Mouse (Mus musculus): Measurements from ENCODE around the gene Gm10912.
A peak's percentile ranks its signal among the peaks of the same experiment; 100 is the strongest.
"Not testable (repeated sequence)": the region's sequence is repeated elsewhere in the genome, so short reads cannot be mapped to it uniquely, and the experiment has no call there.

The Gm10912 gene

DNA sequence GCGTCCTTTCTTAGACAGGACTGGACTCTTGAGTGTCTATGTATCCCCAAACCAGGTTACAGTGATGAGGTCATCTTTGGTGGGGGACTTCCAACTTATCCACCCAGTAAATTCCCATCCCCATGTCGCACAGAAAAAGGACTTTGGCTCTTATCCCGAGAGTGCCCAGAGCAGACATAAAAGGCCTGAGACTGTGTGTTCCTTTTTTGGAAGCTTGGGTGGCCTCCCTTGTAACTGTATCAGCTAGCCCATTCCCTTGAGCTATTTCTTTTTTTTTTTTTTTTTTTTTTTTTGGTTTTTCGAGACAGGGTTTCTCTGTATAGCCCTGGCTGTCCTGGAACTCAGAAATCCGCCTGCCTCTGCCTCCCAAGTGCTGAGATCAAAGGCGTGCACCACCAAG is at the start of gene Gm10912:
TSS of gene Gm10912 (plus strand) at position 301 of the 400 bp plus-strand sequence.
- not testable (repeated sequence) for DNase-seq

DNA sequence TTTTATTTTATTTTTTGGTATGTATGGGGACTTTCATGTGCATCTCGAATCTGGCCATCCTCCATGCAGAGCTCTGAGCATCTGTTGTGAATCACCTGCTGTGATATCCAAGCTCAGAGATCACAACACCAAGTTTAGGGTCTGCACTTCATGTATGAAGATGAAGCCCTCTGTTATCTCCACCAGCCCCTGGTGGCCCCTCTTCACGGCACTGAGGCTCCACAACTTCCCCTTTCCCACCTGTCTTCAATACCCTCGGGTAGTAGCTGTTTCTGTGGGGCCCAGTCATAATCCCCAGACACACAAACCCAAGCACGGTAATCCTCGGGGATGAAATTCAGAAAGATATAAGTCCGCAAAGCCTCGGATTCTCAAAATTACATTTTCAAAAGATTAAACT is 42.5 kb upstream of the Gm10912 start:
- DNase-seq = no peak

DNA sequence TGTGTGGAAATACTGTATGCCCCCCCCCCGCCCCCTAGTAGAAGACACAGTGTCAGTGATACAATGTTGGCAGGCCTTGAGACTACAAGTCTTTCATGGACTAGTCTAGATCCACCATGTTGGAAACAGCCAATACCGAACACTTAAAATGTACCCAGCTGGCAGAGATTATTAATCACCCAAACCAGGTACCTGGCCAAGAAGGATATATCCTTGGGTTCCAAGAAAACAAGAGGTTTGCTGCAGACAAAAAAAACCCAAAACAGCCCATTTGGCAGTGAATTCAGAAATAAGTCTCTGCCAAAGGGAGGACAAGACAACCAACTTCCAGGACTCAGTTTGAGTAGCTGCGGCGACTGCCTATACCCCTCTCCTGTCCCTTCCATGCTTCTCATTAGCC is 41.0 kb upstream of the Gm10912 start:
- no peak for DNase-seq

DNA sequence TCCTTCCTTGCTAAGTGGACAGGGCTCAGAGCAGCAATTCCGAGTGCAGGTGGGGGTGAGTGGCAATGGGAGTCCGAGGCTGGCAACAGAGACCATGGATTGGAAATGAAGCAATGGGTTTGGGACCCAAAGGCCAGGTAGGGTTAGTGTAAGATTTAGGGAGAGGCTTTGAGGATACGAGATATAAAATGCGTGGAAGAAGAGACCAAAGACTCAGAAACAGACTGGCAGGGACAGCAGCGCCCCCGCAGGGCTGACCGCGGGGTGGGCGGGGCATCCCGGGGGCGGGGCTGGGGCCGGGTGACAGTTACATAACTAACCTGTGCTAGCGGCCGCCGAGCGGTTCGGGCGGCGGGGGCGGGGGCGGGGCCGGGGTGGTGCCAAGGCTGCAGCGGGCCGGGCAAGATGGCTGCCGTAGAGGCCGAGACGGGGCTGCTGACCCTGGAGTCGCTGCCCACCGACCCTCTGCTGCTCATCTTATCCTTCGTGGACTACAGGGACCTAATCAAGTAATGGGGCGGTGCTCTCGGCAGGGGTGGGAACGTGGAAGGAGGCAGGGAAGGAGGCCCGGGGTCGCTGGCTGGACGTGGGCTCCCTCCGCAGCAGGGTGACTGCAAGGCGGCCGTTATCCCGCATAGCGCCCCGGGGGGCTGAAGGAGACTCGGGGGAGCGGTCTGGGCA is 38.0 kb upstream of the Gm10912 start, which contains the start of gene Fbxo3:
TSS of gene Fbxo3 (plus strand) at position 264 of the 681 bp plus-strand sequence.
- DNase-seq = peak; percentile 89

DNA sequence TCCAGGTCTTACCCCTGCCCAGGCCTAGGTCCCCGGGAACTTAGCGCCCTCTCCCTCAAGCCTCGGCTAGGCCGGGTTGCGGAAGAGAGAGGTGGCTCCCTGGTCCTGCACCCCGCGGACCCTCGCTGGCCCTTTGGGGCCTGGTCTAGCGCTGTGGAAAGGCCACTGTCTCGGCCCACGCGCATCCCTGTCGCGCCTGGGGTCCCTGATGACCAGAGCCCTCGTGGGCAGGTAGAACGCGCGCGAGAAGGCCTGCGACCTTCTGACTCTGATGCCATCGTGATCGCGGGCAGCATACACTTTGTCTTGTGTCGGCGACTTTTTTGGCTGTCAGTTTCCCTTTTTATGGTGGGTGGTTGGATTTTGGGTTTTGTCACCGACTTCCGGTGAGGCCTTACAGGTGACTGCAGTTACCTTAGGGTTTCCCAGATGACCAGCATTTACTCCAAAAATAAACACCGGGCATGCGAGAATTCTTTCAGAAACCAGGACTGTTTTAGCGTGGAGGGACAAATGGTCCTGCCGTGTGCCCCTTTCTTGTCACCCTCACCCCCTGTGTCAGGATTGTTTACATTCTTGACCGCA is 37.4 kb upstream of the Gm10912 start, which contains the start of gene 4931422A03Rik:
TSS of gene 4931422A03Rik (minus strand) at position 223 of the 585 bp plus-strand sequence.
- DNase-seq = peak; percentile 9

DNA sequence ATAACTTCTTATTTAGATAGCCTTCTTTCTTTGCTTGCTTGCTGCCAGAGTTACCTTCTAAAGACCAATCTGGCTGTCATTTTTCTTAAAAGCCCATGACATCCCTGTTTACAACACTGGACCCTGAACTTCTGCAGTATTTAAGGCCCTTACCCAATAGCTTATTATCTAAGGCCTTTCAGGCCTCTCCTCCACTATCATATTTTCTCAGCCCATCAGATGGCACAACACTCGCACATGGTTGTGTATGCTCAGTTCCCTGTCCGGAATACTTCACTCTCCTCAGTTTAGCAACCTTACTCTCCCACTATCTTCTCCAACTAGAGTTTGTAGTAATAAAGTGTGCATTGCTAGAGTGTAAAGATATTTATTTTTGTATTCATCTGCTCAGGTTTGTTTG is 36.6 kb upstream of the Gm10912 start:
- DNase-seq = no peak

DNA sequence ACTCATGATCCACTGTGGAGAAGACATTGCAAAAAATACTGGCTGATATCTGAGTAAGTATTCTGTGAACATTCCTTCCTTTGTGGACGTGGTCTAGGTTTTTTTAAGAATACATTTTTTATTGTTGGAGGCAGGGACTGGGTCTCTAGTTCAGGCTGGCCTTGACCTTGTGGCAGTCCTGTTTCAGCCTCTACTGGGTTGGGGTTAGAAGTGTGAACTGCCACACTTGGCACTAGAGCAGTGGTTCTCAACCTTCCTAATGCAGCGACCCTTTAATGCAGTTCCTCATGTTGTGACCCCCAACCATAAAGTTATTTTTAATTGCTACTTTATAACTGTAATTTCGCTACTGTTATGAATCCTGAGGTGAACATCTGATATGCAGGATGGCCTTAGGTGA is 35.2 kb upstream of the Gm10912 start:
- DNase-seq = no peak

DNA sequence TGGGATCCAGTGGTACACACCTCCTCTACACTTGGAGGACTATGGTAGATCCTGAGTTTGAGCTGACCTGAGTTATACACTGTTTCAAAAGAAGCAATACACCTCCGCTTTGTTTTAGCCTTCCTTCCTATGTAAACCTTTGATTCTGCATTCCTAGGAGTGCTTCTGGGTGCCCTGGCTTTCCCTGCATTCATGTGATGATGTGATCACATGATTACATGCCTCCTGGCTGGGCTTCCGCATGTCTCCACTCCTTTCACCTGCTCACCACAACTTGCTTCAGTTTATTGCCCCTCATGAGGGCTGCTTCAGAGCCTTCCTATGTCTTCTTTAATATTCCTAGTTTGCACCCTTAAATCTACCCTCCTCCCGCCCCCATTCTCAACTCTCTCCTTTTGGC is 33.6 kb upstream of the Gm10912 start:
- DNase-seq = no peak

DNA sequence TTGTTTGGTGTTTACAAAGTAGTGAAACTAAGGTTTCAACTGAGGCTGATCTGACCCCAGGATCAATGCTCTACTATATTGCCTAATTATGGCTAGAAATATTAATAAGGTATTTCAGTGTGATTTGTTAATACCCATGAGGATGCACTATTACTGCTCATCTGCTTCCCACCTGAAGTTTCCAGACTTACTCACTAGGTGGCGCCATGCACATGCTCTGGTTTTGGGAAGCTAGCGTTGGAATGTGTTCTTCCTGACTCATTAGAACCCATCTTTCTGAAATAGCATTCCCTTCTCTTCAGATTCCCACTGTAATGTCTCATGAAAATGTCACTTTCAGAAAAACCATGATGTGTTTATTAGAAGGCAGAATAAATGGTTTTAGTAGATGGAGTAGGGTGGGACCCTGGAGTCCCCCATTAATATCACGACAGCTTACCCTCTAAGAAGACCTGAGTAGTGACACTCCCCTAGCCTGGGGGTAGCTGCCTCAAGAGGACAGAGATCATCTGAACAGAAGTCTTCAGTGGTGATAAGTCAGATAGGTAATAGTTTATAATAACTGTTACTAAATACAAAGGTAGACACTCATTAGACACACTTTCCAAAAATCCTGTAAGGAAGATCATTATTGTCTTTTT is 30.7 kb upstream of the Gm10912 start:
- peak; percentile 69 for DNase-seq

DNA sequence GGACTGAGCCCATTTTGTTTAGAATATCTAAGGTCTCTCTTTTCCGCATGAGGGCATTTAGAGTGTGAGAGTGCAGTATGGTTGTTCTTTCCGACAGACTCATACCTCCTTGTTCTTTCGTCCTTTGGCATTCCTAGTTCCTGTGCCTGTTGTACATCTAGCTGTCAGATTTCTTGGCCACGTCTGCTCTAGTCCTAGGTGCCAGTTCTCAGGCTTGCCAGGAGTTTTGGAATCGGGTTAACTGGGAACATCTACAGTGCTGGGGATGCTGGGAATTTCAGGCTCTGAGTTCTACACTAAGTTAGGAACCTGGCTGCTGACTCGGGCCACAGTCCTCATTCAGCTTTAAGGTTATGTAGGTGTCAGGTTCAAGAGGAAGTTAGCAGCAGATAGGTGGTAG is 30.0 kb upstream of the Gm10912 start:
- no peak for DNase-seq

DNA sequence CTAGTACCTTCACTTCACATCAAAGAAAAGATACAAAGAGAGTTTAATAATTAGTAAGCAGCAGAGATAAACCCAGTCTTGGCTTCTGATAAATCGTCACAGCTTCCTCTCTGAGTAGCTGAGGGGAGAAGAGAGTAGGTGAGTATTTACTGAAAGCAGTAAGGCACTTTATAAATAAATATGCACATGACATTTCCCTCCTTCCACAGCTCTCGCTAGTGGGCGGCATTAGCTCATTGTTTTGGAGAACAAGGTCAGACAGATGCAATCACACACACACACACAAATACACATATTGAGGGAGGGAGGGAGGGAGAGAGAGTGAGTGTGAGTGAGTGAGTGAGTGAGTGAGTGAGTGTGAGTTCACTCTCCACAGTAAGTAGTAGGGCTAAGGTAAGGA is 29.3 kb upstream of the Gm10912 start:
- DNase-seq = no peak

DNA sequence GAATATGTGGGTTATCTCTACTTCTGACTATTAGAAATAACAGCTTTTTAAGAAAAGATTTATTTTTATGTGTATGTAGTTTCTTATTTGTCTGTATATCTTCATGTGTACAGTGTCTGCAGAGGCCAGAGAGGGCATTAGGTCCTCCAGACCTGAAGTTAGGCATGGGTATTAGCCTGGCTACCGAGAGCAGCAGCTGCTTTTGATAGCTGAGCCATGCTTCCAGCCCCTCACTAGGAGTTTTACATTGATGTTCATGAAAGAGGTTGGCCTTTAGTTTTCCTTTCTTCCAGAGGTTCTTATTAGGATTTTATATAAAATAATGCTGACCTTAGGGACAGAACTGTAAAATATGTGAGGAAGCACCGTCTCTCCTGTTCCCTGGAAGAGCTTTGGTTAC is 27.4 kb upstream of the Gm10912 start:
- DNase-seq = no peak

DNA sequence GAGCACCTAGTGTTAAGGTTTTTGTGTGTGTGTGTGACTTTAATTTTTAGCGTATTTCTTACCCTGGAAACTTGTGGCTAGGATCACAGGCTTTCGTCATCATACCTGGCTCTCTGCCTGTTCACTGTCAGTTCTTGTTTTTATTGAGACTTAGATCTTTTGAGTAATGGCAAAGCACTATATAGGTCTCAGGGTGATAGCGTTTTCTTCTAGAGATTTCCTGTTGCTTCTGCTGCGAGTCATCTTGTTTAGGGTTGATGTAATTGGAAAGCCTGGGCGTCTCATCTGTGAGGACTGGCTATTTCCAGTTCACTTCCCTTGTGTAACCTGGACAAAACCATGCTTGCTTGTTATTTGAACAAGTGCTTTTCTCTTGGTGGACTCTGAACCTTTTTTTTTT is 24.0 kb upstream of the Gm10912 start:
- DNase-seq = peak; percentile 13

DNA sequence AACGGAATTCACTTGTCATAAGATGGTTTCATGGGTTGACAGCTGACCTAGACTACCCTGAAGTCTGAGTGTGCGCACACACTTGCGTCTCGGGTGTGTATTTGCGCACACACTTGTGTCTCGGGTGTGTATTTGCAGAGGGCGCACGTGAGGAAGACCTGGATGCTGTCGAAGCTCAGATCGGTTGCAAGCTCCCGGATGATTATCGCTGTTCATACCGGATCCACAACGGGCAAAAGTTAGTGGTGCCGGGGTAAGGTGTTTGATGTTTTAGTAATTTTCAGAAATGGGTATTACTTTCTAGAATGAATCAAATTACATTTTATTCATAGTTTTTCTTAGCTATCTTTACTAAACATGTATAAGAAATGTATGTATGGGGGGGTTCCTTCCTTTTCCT is 22.9 kb upstream of the Gm10912 start:
- no peak for DNase-seq

DNA sequence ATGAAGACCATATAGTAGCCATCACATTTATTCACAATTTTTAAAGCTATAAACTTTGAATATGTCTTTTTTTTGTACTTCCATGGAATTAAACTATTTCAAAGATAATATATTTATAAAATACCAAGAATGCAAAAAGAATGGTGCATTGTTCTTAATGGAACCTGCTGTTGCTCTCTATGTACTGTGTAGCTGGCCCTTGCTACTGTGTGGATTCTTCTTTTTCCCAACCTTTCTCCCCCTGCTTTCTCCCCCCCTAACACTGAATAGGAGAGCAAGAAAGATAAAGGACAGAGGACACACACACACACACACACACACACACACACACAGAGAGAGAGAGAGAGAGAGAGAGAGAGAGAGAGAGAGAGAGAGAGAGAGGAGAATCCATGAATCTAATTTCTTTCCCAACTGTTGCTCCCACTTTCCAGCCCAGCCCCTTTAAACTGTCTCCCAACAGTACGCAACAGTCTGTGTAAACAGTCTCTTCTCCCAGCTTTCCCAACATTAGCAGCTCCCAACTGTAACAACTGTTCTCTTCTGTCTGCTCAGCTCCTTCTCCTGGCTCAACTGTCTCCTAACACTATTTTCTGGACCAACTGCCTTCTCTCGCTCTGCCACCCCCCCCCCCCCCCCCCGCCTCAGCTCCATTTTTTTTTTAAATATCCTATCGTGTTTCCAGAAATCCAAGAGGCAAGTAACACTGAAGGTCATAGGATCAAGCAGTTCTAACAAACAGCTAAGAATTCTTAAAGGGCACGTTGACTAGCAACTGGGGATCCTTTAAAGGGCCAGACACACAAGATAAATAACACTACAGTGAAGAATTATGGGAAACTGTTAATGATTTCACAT is 21.8 kb upstream of the Gm10912 start:
- peak; percentile 15 for DNase-seq

DNA sequence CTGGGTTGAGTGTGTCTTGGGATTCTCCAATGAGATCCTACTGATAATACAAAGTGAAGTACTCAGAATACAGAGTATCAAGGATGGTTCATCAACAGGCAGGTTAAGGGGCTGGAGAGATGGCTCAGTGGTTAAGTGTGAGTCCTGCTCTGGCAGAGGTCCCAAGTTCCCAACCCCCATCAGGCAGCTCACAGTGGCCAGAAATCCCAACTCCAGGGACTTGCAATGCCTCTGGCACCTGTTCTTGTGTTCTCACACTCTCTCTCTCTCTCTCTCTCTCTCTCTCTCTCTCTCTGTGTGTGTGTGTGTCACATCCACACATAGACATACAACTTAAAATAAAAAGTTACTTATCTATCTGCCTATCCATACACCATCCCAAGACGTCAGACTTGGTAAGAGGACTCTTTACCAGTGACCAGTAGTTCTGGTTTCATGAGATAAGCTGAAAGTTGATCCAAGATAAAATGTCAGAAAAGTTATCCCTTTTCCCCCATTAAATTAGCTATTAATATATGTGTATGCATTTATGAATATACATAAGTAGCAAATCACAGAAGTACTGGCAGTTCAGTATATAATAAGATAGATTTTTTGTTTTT is 21.0 kb upstream of the Gm10912 start:
- no peak for DNase-seq

DNA sequence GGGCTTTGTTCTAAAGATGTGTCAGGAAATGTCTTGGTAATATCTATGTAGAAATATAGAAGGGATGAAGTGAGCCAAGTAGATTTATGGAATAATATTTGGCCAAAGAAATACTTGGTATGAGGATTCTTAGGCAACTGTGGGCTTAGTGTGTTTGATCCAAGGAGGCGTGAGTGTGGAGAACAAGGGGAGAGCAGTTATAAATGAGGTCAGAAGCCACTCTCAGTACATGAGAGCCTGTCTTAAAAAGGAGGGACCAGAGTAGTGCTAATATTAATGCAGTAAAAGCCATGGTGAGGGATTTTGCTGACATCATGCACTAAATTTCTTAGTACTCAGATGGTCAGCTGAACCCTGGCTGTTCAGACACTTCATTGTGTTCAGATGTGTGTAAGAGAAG is 7.2 kb upstream of the Gm10912 start:
- DNase-seq = no peak

DNA sequence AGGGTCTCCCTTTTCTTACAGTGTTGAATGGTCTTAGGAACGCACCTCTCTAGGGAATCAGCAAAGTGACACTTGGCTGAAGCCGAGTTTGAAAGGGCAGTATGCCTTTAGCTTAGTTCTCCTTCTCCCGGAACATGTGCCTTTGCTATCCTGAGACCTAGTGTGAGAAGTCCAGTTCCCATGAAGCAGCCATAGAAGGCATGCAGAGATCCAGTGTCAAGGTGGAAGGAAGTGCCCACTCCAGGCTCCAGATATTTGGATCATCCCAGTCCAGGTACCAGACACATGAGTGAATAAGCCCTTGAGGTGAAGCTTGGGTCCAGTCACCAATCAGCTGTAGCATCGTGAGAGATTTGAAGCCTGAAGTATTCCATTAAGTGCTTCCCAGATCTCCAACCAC is 6.7 kb upstream of the Gm10912 start:
- no peak for DNase-seq

DNA sequence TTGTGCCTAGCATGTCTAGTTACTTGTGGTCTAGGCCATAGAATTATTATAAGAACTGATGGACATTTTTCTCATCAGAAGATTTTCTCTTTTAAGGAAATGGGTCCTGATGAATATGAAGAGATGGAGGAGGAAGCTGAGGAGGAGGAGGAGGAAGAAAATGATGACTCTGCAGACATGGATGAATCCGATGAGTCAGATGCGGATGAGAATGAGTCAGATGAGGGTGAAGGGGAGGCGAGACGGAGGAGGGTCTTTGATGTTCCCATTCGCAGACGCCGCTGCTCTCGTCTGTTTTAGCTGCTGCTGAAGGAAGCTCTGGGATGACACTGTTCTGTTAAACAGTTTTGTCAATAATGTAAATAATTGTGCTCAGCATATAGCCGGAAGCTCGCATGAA is 5.8 kb upstream of the Gm10912 start:
- no peak for DNase-seq

DNA sequence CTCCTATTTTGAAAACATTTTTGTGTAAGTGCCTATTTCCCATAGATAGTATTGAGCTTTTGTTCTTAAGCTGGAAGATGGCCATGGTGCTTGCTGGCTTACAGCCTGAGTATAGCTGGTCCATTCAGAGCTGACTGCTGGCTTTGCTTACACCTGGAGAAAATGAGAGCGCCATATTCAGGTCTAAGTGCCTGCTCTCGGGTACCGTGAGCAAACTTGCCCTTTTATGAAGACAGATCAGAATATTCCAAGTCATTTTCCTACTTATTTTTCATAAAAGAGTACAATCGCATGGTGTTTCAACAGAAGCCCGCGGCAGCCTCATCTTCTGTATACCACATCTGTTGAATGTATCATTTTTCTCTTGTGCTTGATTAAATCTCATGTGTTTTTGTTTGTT is 4.6 kb upstream of the Gm10912 start:
- DNase-seq = no peak

DNA sequence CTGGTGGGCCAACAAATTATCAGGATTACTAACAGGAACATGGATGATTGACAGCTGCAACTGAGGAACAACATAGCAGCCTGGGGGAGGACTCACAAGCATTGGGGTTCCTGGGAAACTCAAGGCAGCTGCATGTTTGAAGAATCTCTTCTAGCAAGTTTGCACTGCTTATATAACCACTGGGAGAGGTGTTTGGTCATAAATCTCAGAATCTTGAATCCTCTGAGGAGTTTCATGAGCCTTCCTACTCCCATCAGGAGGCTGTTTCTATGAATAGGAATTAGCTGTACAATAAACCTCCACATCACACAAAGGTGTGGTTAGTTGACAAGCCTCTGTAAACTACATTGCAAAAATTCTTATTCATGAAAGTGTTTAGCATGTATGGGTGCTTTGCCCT is 3.0 kb upstream of the Gm10912 start:
- no peak for DNase-seq

DNA sequence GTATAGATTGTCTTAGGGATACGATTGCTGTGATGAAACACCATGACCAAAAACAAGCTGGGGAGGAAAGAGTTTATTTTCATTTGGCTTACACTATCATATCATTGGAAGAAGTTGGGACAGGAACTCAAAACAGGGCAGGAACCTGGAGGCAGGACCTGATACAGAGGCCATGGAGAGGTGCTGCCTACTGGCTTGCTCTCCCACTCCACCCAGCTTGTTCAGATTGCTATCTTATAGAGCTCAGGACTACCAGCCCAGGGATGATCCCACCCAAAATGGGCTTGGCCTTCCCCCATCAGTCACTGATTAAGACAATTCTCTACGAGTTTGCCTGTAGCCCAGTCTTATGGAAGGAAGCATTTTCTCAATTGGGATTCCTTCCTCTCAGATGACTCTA is 1.5 kb upstream of the Gm10912 start:
- DNase-seq = no peak

DNA sequence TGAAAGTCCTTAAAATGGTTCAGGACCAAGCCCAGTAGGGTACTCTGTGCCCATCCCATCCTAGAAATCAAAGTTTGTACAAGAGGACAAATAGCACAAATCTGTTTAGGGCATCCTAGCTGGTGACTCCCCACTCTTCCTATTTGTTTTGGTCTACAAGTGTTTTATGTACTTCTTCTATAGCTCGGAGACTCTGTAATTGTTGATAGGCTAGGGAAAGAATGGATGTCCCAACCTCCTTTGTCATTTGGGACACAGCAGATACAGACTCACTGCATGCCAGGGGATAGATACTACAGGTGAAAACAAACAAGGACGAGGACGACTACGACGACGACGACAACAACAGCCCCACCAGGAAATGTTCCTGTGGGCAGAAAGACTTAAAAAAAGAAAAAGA is 2.8 kb downstream of the Gm10912 start, which contains the start of gene Gm10799:
TSS of gene Gm10799 (minus strand) at position 101 of the 400 bp plus-strand sequence.
- not testable (repeated sequence) for DNase-seq
